Mouse (Mus musculus) bone marrow macrophage, adult 2 months (primary cell): ENCODE results near the gene Spsb1. TPM values are rescaled to one million over a fixed set of nuclear protein-coding genes. Genes with fewer than 3 reads are reported as not detected.

ENCODE experiments used
- H3K27ac ChIP-seq: 2 replicates; pipeline ENCODE4 v1.5.1; 2012; ENCODE audit warnings: low read depth, low read length; ENCODE audit not compliant: insufficient read depth
- H3K4me1 ChIP-seq: 2 replicates; pipeline ENCODE4 v1.6.1; 2012; ENCODE audit warnings: low read length; ENCODE audit not compliant: control insufficient read depth, insufficient read depth
- H3K4me3 ChIP-seq: 2 replicates; pipeline ENCODE4 v1.5.1; 2012; ENCODE audit warnings: mild to moderate bottlenecking, low read length, moderate library complexity; ENCODE audit not compliant: insufficient read depth
- CTCF ChIP-seq: IDR thresholded peaks from 2 replicates; pipeline ENCODE4 v1.5.1; 2012; ENCODE audit warnings: low read depth, mild to moderate bottlenecking, low read length, moderate library complexity
- POLR2A ChIP-seq: IDR thresholded peaks from 2 replicates; pipeline ENCODE4 v1.6.1; 2012; ENCODE audit warnings: mild to moderate bottlenecking, low read depth, low read length, borderline replicate concordance
- polyA plus RNA-seq: library from polyadenylated mRNA; stranded (reverse); fragments of >200 nt; gene quantifications from 2 replicates; pipeline ENCODE4 v1.2.4, GENCODE M21; 2012; ENCODE audit not compliant: missing spikeins, insufficient read depth, insufficient read length

Spsb1 gene
- 1.2 TPM in 1 of 2 replicates, not detected in the other for polyA plus RNA-seq

GRCm38 (mm10) chr4:149954893-149955439, at the start of gene Spsb1:
TSS of gene Spsb1 (minus strand) at chr4:149955043.
- H3K4me3 ChIP-seq: peak within 1 kb of the TSS; percentile 58
- H3K27ac ChIP-seq: no peak within 1 kb of the TSS
- TF ChIP-seq CTCF: no peak
- peak; percentile 83; the same call in 1 of the 2 replicates for TF ChIP-seq POLR2A
- no peaks in the 10 kb centered on the region for H3K4me1 ChIP-seq

- Histone ChIP-seq H3K27ac (no peak overlapping the region), H3K4me1 (peaks cover 38% of the 10 kb centered on the region), H3K4me3 (no peak overlapping the region)
- TF ChIP-seq CTCF (no peak), POLR2A (no peak)
Observed at GRCm38 (mm10) chr4:150003641-150004040, 48.8 kb upstream of the Spsb1 start.

- TF ChIP-seq CTCF (no peak), POLR2A (no peak)
- Histone ChIP-seq H3K27ac (no peak overlapping the region), H3K4me3 (no peak overlapping the region), H3K4me1 (peaks cover 38% of the 10 kb centered on the region)
Observed at GRCm38 (mm10) chr4:150003021-150003580, 48.3 kb upstream of the Spsb1 start.

GRCm38 (mm10) chr4:150002021-150002528, 47.2 kb upstream of the Spsb1 start:
- peaks cover 33% of the 10 kb centered on the region for H3K4me1 ChIP-seq
- H3K4me3 ChIP-seq: no peak overlapping the region
- H3K27ac ChIP-seq: peak overlapping the region; percentile 44
- TF ChIP-seq CTCF: no peak
- TF ChIP-seq POLR2A: no peak

GRCm38 (mm10) chr4:150001221-150001860, 46.5 kb upstream of the Spsb1 start:
- TF ChIP-seq CTCF: no peak
- no peak for TF ChIP-seq POLR2A
- Histone ChIP-seq H3K27ac (peak overlapping the region; percentile 44), H3K4me1 (peaks cover 34% of the 10 kb centered on the region), H3K4me3 (no peak overlapping the region)

GRCm38 (mm10) chr4:149999931-150000555, 45.2 kb upstream of the Spsb1 start:
- no peak overlapping the region for H3K27ac ChIP-seq
- H3K4me3 ChIP-seq: no peak overlapping the region
- peaks cover 32% of the 10 kb centered on the region for H3K4me1 ChIP-seq
- TF ChIP-seq POLR2A (no peak), CTCF (no peak)

GRCm38 (mm10) chr4:149999510-149999900, 44.7 kb upstream of the Spsb1 start:
- H3K4me3 ChIP-seq: no peak overlapping the region
- TF ChIP-seq POLR2A (no peak), CTCF (no peak)
- no peak overlapping the region for H3K27ac ChIP-seq
- peaks cover 32% of the 10 kb centered on the region for H3K4me1 ChIP-seq

- no peak for TF ChIP-seq POLR2A
- no peak for TF ChIP-seq CTCF
- Histone ChIP-seq H3K27ac (no peak overlapping the region), H3K4me3 (no peak overlapping the region), H3K4me1 (peaks cover 32% of the 10 kb centered on the region)
Observed at GRCm38 (mm10) chr4:149998786-149999509, 44.1 kb upstream of the Spsb1 start.

- TF ChIP-seq CTCF: no peak
- TF ChIP-seq POLR2A: no peak
- Histone ChIP-seq H3K27ac (no peak overlapping the region), H3K4me1 (peaks cover 27% of the 10 kb centered on the region), H3K4me3 (no peak overlapping the region)
Observed at GRCm38 (mm10) chr4:149997999-149998398, 43.2 kb upstream of the Spsb1 start.

- H3K4me3 ChIP-seq: no peak overlapping the region
- H3K27ac ChIP-seq: no peak overlapping the region
Observed at GRCm38 (mm10) chr4:149996440-149996839, 41.6 kb upstream of the Spsb1 start.

More at GRCm38 (mm10) chr4:149996440-149996839, 41.6 kb upstream of the Spsb1 start:
- H3K4me1 ChIP-seq: peaks cover 13% of the 10 kb centered on the region
- TF ChIP-seq CTCF (no peak), POLR2A (no peak)
